Mouse (Mus musculus) liver, postnatal 0 days (tissue): ENCODE data around the gene Gpat3.

ENCODE experiments used
- CTCF ChIP-seq: sonication (generic); IDR thresholded peaks from 2 replicates; pipeline ENCODE4 v1.5.1; 2016; ENCODE audit warnings: antibody characterized with exemption, low read depth
- EP300 ChIP-seq: IDR thresholded peaks from 2 replicates; pipeline ENCODE4 v1.6.1; 2016; ENCODE audit warnings: antibody characterized with exemption, low read depth, mild to moderate bottlenecking

DNA sequence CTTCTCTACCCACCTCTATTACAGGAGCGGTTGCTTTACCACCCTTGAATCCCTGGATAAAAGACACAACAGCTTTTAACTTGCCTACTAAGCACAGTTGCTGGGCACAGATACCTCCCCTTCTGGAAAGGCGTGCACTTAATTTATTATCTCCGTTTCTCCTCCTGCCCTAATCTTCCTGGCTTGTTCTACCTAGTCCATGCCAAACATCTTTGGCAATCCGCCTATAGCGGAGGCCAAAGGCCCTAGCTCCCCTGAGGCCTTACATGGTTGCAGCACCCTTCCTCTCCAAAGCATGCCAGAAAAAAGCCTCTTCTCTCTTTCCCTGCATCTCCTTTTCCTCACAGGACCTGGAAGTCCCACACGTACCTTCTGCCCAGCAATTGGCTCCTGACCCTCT lies 18.9 kb downstream of the Gpat3 start:
- TF ChIP-seq CTCF: no peak
- no peak for TF ChIP-seq EP300
